Mouse (Mus musculus): Measurements from ENCODE around the gene Ica1.

The Ica1 gene

GRCm38 (mm10) chr6:8744273-8744785, 34.0 kb downstream of the Ica1 start:
- no peak for DNase-seq (ENCODE audit: low read depth, low spot score)

- peak; percentile 23 for DNase-seq (ENCODE audit: low read depth, low spot score)
Measured at GRCm38 (mm10) chr6:8742449-8742848, 35.8 kb downstream of the Ica1 start.

- no peak for DNase-seq (ENCODE audit: low read depth, low spot score)
Measured at GRCm38 (mm10) chr6:8741659-8742058, 36.6 kb downstream of the Ica1 start.

- no peak for DNase-seq (ENCODE audit: low read depth, low spot score)
Measured at GRCm38 (mm10) chr6:8740092-8740491, 38.2 kb downstream of the Ica1 start.

GRCm38 (mm10) chr6:8738396-8738795, 39.9 kb downstream of the Ica1 start:
- DNase-seq (ENCODE audit: low read depth, low spot score) = peak; percentile 14

- no peak for DNase-seq (ENCODE audit: low read depth, low spot score)
Measured at GRCm38 (mm10) chr6:8736493-8736820, 41.8 kb downstream of the Ica1 start.

GRCm38 (mm10) chr6:8735657-8736492, 42.4 kb downstream of the Ica1 start:
- DNase-seq (ENCODE audit: low read depth, low spot score) = peak; percentile 49

GRCm38 (mm10) chr6:8735044-8735443, 43.2 kb downstream of the Ica1 start:
- no peak for DNase-seq (ENCODE audit: low read depth, low spot score)

GRCm38 (mm10) chr6:8732492-8732891, 45.8 kb downstream of the Ica1 start:
- no peak for DNase-seq (ENCODE audit: low read depth, low spot score)

GRCm38 (mm10) chr6:8731656-8732191, 46.6 kb downstream of the Ica1 start:
- DNase-seq (ENCODE audit: low read depth, low spot score) = peak; percentile 26

- no peak for DNase-seq (ENCODE audit: low read depth, low spot score)
Measured at GRCm38 (mm10) chr6:8730433-8730832, 47.9 kb downstream of the Ica1 start.

GRCm38 (mm10) chr6:8727806-8728205, 50.5 kb downstream of the Ica1 start:
- DNase-seq (ENCODE audit: low read depth, low spot score) = no peak

- DNase-seq (ENCODE audit: low read depth, low spot score) = no peak
Measured at GRCm38 (mm10) chr6:8725610-8726009, 52.7 kb downstream of the Ica1 start.

- DNase-seq (ENCODE audit: low read depth, low spot score) = no peak
Measured at GRCm38 (mm10) chr6:8719692-8720091, 58.6 kb downstream of the Ica1 start.

- DNase-seq (ENCODE audit: low read depth, low spot score) = no peak
Measured at GRCm38 (mm10) chr6:8717967-8718366, 60.3 kb downstream of the Ica1 start.

- DNase-seq (ENCODE audit: low read depth, low spot score) = no peak
Measured at GRCm38 (mm10) chr6:8716539-8716938, 61.7 kb downstream of the Ica1 start.

- no peak for DNase-seq (ENCODE audit: low read depth, low spot score)
Measured at GRCm38 (mm10) chr6:8711246-8711645, 67.0 kb downstream of the Ica1 start.

GRCm38 (mm10) chr6:8694636-8695514, 83.4 kb downstream of the Ica1 start:
- no peak for DNase-seq (ENCODE audit: low read depth, low spot score)

- no peak for DNase-seq (ENCODE audit: low read depth, low spot score)
Measured at GRCm38 (mm10) chr6:8693926-8694635, 84.2 kb downstream of the Ica1 start.

GRCm38 (mm10) chr6:8693141-8693881, 85.0 kb downstream of the Ica1 start:
- no peak for DNase-seq (ENCODE audit: low read depth, low spot score)
